Mouse (Mus musculus): ENCODE measurements around the gene Rabggta.

- no peak for TF ChIP-seq POLR2A (IDR thresholded peaks at IDR 0.05; ENCODE audit: borderline replicate concordance, insufficient read depth, low read length)
- no peak for TF ChIP-seq CTCF (IDR thresholded peaks at IDR 0.05; ENCODE audit: borderline replicate concordance, insufficient read depth, low read depth, low read length)
These were observed 39.1 kb upstream of the Rabggta start, which contains the start of gene Ltb4r2 for GRCm38 (mm10) chr14:55761163-55761562.
